Mouse (Mus musculus): ENCODE measurements at regions not wholly inside any gene's neighbourhood (a gene's known extent, or its start where the extent isn't known, plus 50 kb on each side); places are given as distances from the start of the nearest gene placed in this dataset.

GRCm38 (mm10) chr17:83129658-83130057 lies 85.4 kb upstream of the Pkdcc start:
- no peak for TF ChIP-seq CTCF (IDR thresholded peaks at IDR 0.05; ENCODE audit: extremely low read depth, insufficient read depth, low read length)
- TF ChIP-seq POLR2A (IDR thresholded peaks at IDR 0.05; ENCODE audit: extremely low read depth, insufficient read depth, low read length): no peak

All from cortical plate, adult 2 months (tissue).